Mouse (Mus musculus) embryonic stem cell, embryonic (primary cell): Measurements from ENCODE around the gene Rap2a.

Source experiments
- CTCF ChIA-PET, 4 experiments: fragments of 300-600 bp in 2 of 4; fragments of 350-600 bp in 2 of 4; sonication (Branson Sonifier 250); formaldehyde crosslinking; loops; one replicate each; lab custom pipeline; 2022; ENCODE audit warnings: inconsistent platforms in 2 of 4; lab: Charles Lee
- POLR2A ChIA-PET, 4 experiments: fragments of 300-600 bp in 2 of 4; fragments of 350-600 bp in 2 of 4; sonication (Branson Sonifier 250); formaldehyde crosslinking; loops; one replicate each; lab custom pipeline; 2022; ENCODE audit warnings: antibody characterized with exemption in 4 of 4, inconsistent platforms in 1 of 4; lab: Charles Lee

Rap2a gene

GRCm38 (mm10) chr14:120518706-120519105 is 40.5 kb downstream of the Rap2a start:
- CTCF ChIA-PET, result no interaction called here
- POLR2A ChIA-PET, result interaction anchor here in 1 of 4 experiments (2.0 kb wide), 1 partner anchor 10 kb away, joined by 5 read pairs; no protein-coding TSS in a partner anchor

- CTCF ChIA-PET, result no interaction called here
- POLR2A ChIA-PET, result interaction anchor here in 1 of 4 experiments (2.0 kb wide), 1 partner anchor 11 kb away, joined by 5 read pairs; no protein-coding TSS in a partner anchor
Measured at GRCm38 (mm10) chr14:120519921-120520320, 41.7 kb downstream of the Rap2a start.

DNA sequence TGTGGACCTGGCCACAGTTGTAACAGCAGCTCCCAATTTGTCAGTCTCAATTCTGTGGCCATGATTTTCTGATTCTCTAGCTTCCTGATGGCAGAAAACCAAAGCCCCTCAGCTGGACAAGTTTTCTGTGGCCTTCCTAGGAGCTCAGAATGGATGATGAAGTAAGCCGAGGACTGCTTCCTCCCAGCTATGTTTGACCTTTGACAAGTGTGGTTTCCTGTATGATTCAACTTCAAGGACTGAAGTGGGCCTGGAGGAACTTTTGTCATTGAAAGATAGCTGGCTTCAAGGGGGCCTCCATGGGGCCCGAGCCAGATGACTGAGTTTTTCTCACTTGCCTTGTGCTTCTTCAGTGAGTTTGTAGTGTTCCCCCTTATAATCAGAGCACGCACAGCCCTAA is 42.6 kb downstream of the Rap2a start:
- POLR2A ChIA-PET, result interaction anchor here in 1 of 4 experiments (0.6 kb wide), 1 partner anchor 99 kb away, joined by 3 read pairs; no protein-coding TSS in a partner anchor
- CTCF ChIA-PET, result no interaction called here

DNA sequence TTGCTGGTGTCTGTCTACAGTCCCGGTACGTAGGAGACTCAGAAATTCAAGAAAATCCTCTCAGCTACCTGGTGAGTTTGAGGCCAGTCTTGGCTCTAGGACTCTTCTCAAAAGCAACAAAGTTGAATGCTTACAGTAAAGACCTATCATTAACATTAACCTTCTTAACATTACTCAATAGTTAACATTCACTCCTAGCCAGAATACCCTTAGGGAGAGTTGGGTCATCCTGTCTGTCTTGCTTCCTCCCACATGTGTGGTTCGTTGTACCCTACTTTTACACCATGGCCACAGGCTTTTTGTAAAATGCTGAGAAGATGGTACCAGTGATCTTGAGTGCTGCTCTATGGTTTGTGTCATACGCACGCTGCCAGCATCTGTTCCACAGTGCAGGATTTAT is 45.1 kb downstream of the Rap2a start:
- CTCF ChIA-PET, result no interaction called here

DNA sequence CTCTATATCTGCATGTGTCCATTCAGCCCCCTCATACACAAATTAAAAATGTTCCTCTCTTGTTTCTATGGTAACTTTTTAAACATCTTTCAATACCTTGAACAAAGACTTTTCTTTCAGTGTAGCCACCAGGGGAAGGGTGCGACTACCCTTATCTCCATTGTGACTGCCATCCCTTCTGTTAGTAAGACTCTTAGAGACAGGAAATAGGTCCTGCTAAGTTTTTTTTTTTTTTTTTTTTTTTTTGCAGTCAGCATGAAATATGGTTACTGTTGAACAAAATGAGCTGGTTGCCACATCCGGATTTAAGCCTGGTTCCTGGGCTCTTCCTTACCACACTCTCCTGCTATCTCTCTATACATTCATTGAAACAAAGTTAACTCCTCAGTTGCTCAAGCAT is 47.4 kb downstream of the Rap2a start:
- POLR2A ChIA-PET, result interaction anchor here in 1 of 4 experiments (0.6 kb wide), 1 partner anchor 158 kb away, joined by 5 read pairs; no protein-coding TSS in a partner anchor
- CTCF ChIA-PET, result interaction anchor here in 1 of 4 experiments (0.7 kb wide), 1 partner anchor 622 kb away, joined by 5 read pairs; no protein-coding TSS in a partner anchor

More for the DNA sequence above, 45.1 kb downstream of the Rap2a start:
- POLR2A ChIA-PET, result interaction anchor here in 1 of 4 experiments (1.1 kb wide), 1 partner anchor 14 kb away, joined by 3 read pairs; no protein-coding TSS in a partner anchor

- CTCF ChIA-PET, result no interaction called here
- POLR2A ChIA-PET, result no interaction called here
Measured at GRCm38 (mm10) chr14:120533301-120533700, 55.1 kb downstream of the Rap2a start.

- CTCF ChIA-PET, result no interaction called here
- POLR2A ChIA-PET, result no interaction called here
Measured at GRCm38 (mm10) chr14:120534841-120535271, 56.6 kb downstream of the Rap2a start.

- POLR2A ChIA-PET, result no interaction called here
- CTCF ChIA-PET, result no interaction called here
Measured at GRCm38 (mm10) chr14:120535446-120535845, 57.2 kb downstream of the Rap2a start.

DNA sequence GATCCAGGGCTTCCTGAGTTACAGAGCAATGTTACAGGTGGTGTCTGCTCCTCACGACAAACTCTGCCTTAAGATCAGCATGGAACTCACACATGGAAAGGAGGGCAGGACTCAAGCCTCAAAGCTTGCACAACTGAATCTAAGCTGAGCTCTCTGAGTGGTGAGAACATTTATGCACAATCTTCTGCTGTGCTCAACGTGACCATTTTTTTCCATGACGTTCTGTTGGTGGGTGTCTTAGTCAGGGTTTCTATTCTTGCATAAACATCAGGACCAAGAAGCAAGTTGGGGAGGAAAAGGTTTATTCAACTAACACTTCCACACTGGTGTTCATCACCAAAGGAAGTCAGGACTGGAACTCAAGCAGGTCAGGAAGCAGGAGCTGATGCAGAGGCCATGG is 57.7 kb downstream of the Rap2a start:
- POLR2A ChIA-PET, result no interaction called here
- CTCF ChIA-PET, result no interaction called here

GRCm38 (mm10) chr14:120539128-120539527 is 60.9 kb downstream of the Rap2a start:
- ChIA-PET CTCF (no interaction called here), POLR2A (no interaction called here)

DNA sequence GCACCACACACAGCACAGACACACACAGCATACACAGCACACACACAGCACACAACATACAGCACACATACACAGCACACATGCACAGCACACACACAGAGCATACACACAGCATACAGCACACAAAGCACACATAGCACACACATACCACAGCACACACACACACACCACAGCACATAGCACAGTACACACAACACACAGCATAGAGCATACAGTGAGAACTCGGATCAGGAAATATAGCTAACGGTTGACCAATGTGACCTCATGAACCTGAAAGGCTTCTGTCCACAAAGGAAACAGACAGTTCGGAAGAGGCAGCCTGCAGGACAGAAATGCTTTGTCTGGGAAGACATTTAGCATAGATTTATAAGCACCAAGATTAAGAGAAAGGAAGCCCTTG is 61.4 kb downstream of the Rap2a start:
- ChIA-PET CTCF (no interaction called here), POLR2A (no interaction called here)

DNA sequence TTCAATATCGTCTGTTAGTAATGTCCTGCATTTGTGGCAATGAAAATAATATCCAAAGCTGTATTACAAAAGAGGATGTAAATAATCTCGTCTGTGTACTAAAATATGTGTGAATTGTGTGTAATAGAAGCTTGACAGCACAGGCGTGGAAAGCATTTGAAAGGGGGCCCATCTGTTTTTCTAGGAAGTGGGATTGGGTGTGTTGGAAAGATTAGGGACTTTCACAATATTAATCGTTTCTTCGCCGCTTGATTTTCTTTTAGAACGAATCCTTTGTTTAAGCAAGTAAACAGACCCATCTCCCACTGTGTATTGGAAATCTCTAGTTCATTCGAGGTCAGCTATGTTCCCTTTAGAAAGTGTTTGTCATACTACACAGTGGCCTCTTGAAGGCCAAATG is 64.2 kb downstream of the Rap2a start:
- POLR2A ChIA-PET, result interaction anchor here in 1 of 4 experiments (0.6 kb wide), 1 partner anchor 1645 kb away, joined by 6 read pairs; no protein-coding TSS in a partner anchor
- CTCF ChIA-PET, result no interaction called here

DNA sequence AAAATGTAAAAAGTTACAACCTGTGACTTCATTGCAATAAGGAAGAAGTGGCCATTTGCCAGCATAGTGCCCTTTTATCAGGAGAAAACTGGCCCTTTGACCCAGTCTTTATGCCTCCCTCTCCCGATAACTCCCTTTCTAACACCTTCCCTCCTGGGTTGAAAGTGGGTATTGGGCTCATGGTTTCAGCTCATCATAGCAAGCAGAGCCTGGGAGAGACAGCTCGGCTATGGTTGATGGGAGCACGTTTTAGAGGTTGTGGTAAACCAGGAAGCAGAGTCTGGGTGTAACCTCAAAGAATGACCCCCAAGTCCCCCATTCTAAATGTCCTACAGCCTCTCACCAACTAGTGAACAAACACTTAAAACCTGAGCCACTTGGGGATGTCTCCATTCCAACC is 64.7 kb downstream of the Rap2a start:
- ChIA-PET CTCF (no interaction called here), POLR2A (interaction anchor here in 1 of 4 experiments (0.6 kb wide), 1 partner anchor 1646 kb away, joined by 6 read pairs; no protein-coding TSS in a partner anchor)

GRCm38 (mm10) chr14:120543846-120544245 is 65.6 kb downstream of the Rap2a start:
- ChIA-PET POLR2A (interaction anchor here in 1 of 4 experiments (0.6 kb wide), 1 partner anchor 355 kb away, joined by 3 read pairs; no protein-coding TSS in a partner anchor), CTCF (no interaction called here)

DNA sequence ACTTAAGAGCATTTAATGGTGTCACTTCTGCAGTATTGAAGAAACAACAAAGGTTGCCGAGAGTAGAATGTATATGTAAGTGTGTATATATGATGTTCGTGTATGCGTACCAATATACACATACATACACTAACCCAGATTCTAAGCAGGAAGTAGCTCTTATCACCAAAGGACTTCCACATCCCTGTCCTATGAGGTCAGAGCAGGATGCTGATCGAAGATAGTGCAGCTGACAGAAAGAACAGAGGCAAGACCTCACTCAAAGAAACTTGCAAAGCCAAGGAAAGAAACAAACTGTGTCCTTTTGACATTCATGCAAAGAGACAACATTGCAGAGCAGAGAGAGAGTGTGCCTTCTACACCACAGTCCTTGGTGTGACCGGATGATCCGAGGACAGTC is 66.3 kb downstream of the Rap2a start:
- ChIA-PET CTCF (interaction anchor here in 1 of 4 experiments (0.6 kb wide), 1 partner anchor 135 kb away, joined by 3 read pairs; no protein-coding TSS in a partner anchor), POLR2A (interaction anchor here in 2 of 4 experiments (0.6 kb wide), 2 partner anchors 354 to 426 kb away, joined by 3 to 8 read pairs; no protein-coding TSS in a partner anchor)

- ChIA-PET POLR2A (interaction anchor here in 1 of 4 experiments (0.6 kb wide), 1 partner anchor 426 kb away, joined by 8 read pairs; no protein-coding TSS in a partner anchor), CTCF (interaction anchor here in 1 of 4 experiments (0.6 kb wide), 1 partner anchor 134 kb away, joined by 3 read pairs; no protein-coding TSS in a partner anchor)
Measured at GRCm38 (mm10) chr14:120544946-120545345, 66.7 kb downstream of the Rap2a start.
